Mouse (Mus musculus): ENCODE measurements around the gene Hpse2. TPM values are rescaled to one million over a fixed set of nuclear protein-coding genes. Genes with fewer than 3 reads are reported as not detected.

The Hpse2 gene
- total and polyA plus RNA-seq, 2 experiments from 2014 or later, result 0.19 to 0.26 TPM

- ATAC-seq, result no peak
- no peak overlapping the region for H3K4me3 ChIP-seq (ENCODE audit: low read length)
- 89% methylated on average over 3 of the region's 3 CpGs for WGBS
- no peaks in the 10 kb centered on the region for H3K27me3 ChIP-seq (ENCODE audit: insufficient read depth, low read length)
- TF ChIP-seq CTCF (IDR thresholded peaks at IDR 0.05; ENCODE audit: low read depth), result no peak
- no peak overlapping the region for H3K9ac ChIP-seq (replicated peaks; ENCODE audit: low read length)
- H3K4me1 ChIP-seq (ENCODE audit: insufficient read depth, low read length), result no peaks in the 10 kb centered on the region
- no peaks in the 10 kb centered on the region for H3K36me3 ChIP-seq (ENCODE audit: insufficient read depth, low read length)
- H3K4me2 ChIP-seq (ENCODE audit: low read depth, low read length), result no peak overlapping the region
- no peak for DNase-seq (ENCODE audit: low spot score)
- H3K9me3 ChIP-seq (ENCODE audit: low read length), result no peaks in the 10 kb centered on the region
- H3K27ac ChIP-seq, result no peak overlapping the region
Observed at GRCm38 (mm10) chr19:42827843-42828242, 560.3 kb downstream of the Hpse2 start.

- H3K27ac ChIP-seq, result no peak overlapping the region
- no peak overlapping the region for H3K4me2 ChIP-seq (ENCODE audit: low read depth, low read length)
- TF ChIP-seq CTCF (IDR thresholded peaks at IDR 0.05; ENCODE audit: low read depth), result no peak
- H3K4me1 ChIP-seq (ENCODE audit: insufficient read depth, low read length), result no peaks in the 10 kb centered on the region
- ATAC-seq (no peak), DNase-seq (ENCODE audit: low spot score) (no peak)
- H3K9me3 ChIP-seq (ENCODE audit: low read length), result no peaks in the 10 kb centered on the region
- no peak overlapping the region for H3K4me3 ChIP-seq (ENCODE audit: low read length)
- no peaks in the 10 kb centered on the region for H3K27me3 ChIP-seq (ENCODE audit: insufficient read depth, low read length)
- H3K36me3 ChIP-seq (ENCODE audit: insufficient read depth, low read length), result no peaks in the 10 kb centered on the region
- WGBS, result 94% methylated on average over 5 of the region's 5 CpGs
- no peak overlapping the region for H3K9ac ChIP-seq (replicated peaks; ENCODE audit: low read length)
Observed at GRCm38 (mm10) chr19:42820109-42820508, 568.0 kb downstream of the Hpse2 start.

- no peaks in the 10 kb centered on the region for H3K4me1 ChIP-seq (ENCODE audit: insufficient read depth, low read length)
- no peaks in the 10 kb centered on the region for H3K36me3 ChIP-seq (ENCODE audit: insufficient read depth, low read length)
- H3K9me3 ChIP-seq (ENCODE audit: low read length), result no peaks in the 10 kb centered on the region
- H3K27me3 ChIP-seq (ENCODE audit: insufficient read depth, low read length), result no peaks in the 10 kb centered on the region
- H3K9ac ChIP-seq (replicated peaks; ENCODE audit: low read length), result no peak overlapping the region
- no peak for TF ChIP-seq CTCF (IDR thresholded peaks at IDR 0.05; ENCODE audit: low read depth)
- ATAC-seq (no peak), DNase-seq (ENCODE audit: low spot score) (peak; percentile 19)
- 48% methylated on average over 2 of the region's 2 CpGs for WGBS
- H3K27ac ChIP-seq, result no peak overlapping the region
- H3K4me3 ChIP-seq (ENCODE audit: low read length), result no peak overlapping the region
- no peak overlapping the region for H3K4me2 ChIP-seq (ENCODE audit: low read depth, low read length)
Observed at GRCm38 (mm10) chr19:42817761-42818160, 570.4 kb downstream of the Hpse2 start.

- Histone ChIP-seq H3K27ac (no peak overlapping the region), H3K9ac (replicated peaks; ENCODE audit: low read length) (no peak overlapping the region), H3K4me1 (ENCODE audit: insufficient read depth, low read length) (no peaks in the 10 kb centered on the region), H3K4me2 (ENCODE audit: low read depth, low read length) (no peak overlapping the region), H3K4me3 (ENCODE audit: low read length) (no peak overlapping the region), H3K27me3 (ENCODE audit: insufficient read depth, low read length) (no peaks in the 10 kb centered on the region), H3K36me3 (ENCODE audit: insufficient read depth, low read length) (no peaks in the 10 kb centered on the region), H3K9me3 (ENCODE audit: low read length) (no peaks in the 10 kb centered on the region)
- WGBS, result 87% methylated on average over 2 of the region's 2 CpGs
- DNase-seq (ENCODE audit: low spot score), result no peak
- ATAC-seq, result no peak
- TF ChIP-seq CTCF (IDR thresholded peaks at IDR 0.05; ENCODE audit: low read depth), result no peak
Observed at GRCm38 (mm10) chr19:42816261-42816660, 571.9 kb downstream of the Hpse2 start.

GRCm38 (mm10) chr19:42810140-42810539, 578.0 kb downstream of the Hpse2 start:
- no peak for TF ChIP-seq CTCF (IDR thresholded peaks at IDR 0.05; ENCODE audit: low read depth)
- WGBS, result 79% methylated on average over 5 of the region's 5 CpGs
- no peak overlapping the region for H3K27ac ChIP-seq
- no peaks in the 10 kb centered on the region for H3K36me3 ChIP-seq (ENCODE audit: insufficient read depth, low read length)
- no peak for ATAC-seq
- DNase-seq (ENCODE audit: low spot score), result no peak
- H3K9me3 ChIP-seq (ENCODE audit: low read length), result no peaks in the 10 kb centered on the region
- no peaks in the 10 kb centered on the region for H3K27me3 ChIP-seq (ENCODE audit: insufficient read depth, low read length)
- H3K4me1 ChIP-seq (ENCODE audit: insufficient read depth, low read length), result no peaks in the 10 kb centered on the region
- H3K4me3 ChIP-seq (ENCODE audit: low read length), result no peak overlapping the region
- no peak overlapping the region for H3K4me2 ChIP-seq (ENCODE audit: low read depth, low read length)
- no peak overlapping the region for H3K9ac ChIP-seq (replicated peaks; ENCODE audit: low read length)

- H3K27ac ChIP-seq, result no peak overlapping the region
- no peaks in the 10 kb centered on the region for H3K4me1 ChIP-seq (ENCODE audit: insufficient read depth, low read length)
- no peak overlapping the region for H3K9ac ChIP-seq (replicated peaks; ENCODE audit: low read length)
- H3K9me3 ChIP-seq (ENCODE audit: low read length), result no peaks in the 10 kb centered on the region
- WGBS, result 86% methylated on average over 10 of the region's 10 CpGs
- no peaks in the 10 kb centered on the region for H3K36me3 ChIP-seq (ENCODE audit: insufficient read depth, low read length)
- no peak overlapping the region for H3K4me3 ChIP-seq (ENCODE audit: low read length)
- DNase-seq (ENCODE audit: low spot score), result no peak
- TF ChIP-seq CTCF (IDR thresholded peaks at IDR 0.05; ENCODE audit: low read depth), result no peak
- no peak overlapping the region for H3K4me2 ChIP-seq (ENCODE audit: low read depth, low read length)
- no peaks in the 10 kb centered on the region for H3K27me3 ChIP-seq (ENCODE audit: insufficient read depth, low read length)
- ATAC-seq, result no peak
Observed at GRCm38 (mm10) chr19:42809491-42809890, 578.7 kb downstream of the Hpse2 start.

- no peak overlapping the region for H3K4me2 ChIP-seq (ENCODE audit: low read depth, low read length)
- TF ChIP-seq CTCF (IDR thresholded peaks at IDR 0.05; ENCODE audit: low read depth), result no peak
- H3K27ac ChIP-seq, result no peak overlapping the region
- ATAC-seq (no peak), DNase-seq (ENCODE audit: low spot score) (no peak)
- H3K36me3 ChIP-seq (ENCODE audit: insufficient read depth, low read length), result no peaks in the 10 kb centered on the region
- no peak overlapping the region for H3K9ac ChIP-seq (replicated peaks; ENCODE audit: low read length)
- WGBS, result 58% methylated on average over 2 of the region's 2 CpGs
- H3K4me1 ChIP-seq (ENCODE audit: insufficient read depth, low read length), result no peaks in the 10 kb centered on the region
- H3K27me3 ChIP-seq (ENCODE audit: insufficient read depth, low read length), result peaks cover 3% of the 10 kb centered on the region; the same call in 1 of the 2 replicates
- no peaks in the 10 kb centered on the region for H3K9me3 ChIP-seq (ENCODE audit: low read length)
- H3K4me3 ChIP-seq (ENCODE audit: low read length), result no peak overlapping the region
Observed at GRCm38 (mm10) chr19:42797866-42798265, 590.3 kb downstream of the Hpse2 start.
